Mouse (Mus musculus): Measurements from ENCODE around the gene Gm13698.
"Not testable (repeated sequence)": the region's sequence is repeated elsewhere in the genome, so short reads cannot be mapped to it uniquely, and the experiment has no call there.

DNA sequence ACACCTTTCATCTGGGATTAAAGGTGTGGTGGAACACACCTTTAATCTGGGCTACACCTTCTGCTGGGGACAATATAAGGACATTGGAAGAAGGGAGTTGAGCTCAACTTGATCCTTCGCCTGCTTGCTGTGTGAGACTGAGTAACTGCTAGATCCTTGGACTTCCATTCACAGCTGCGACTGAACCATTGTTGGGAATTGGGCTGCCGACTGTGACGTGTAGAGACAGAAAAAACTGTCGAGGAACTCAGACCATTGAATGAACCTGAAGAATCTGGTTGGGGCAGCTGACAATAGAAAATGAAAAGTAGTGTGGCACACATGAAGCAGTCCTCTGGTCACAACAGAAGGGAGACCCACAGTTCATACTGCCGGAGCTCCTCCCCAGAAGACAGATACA is at the start of gene Gm13698:
- not testable (repeated sequence) for TF ChIP-seq CTCF (IDR thresholded peaks at IDR 0.05; ENCODE audit: control insufficient read depth, insufficient read depth, insufficient read length); MYOD1 (IDR thresholded peaks at IDR 0.05; ENCODE audit: control insufficient read depth, insufficient read length, low read depth); CEBPB (IDR thresholded peaks at IDR 0.05; ENCODE audit: low read depth); MAX (IDR thresholded peaks at IDR 0.05); USF1 (IDR thresholded peaks at IDR 0.05; ENCODE audit: low read depth); MYOG (IDR thresholded peaks at IDR 0.05; ENCODE audit: control insufficient read depth, extremely low read depth, insufficient read length)
